Mouse (Mus musculus) cerebellum, adult 2 months (tissue): ENCODE data around the gene Igf2bp1.

Experiments
- CTCF ChIP-seq: fragments of 200-500 bp; IDR thresholded peaks from 2 replicates; pipeline ENCODE4 v1.5.1; 2011; ENCODE audit warnings: low read depth, mild to moderate bottlenecking, control low read depth, low read length, moderate library complexity, borderline replicate concordance; ENCODE audit not compliant: insufficient read depth
- POLR2A ChIP-seq: fragments of 200-500 bp; IDR thresholded peaks from 2 replicates; pipeline ENCODE4 v1.6.1; 2011; ENCODE audit warnings: low read length, control low read depth, borderline replicate concordance; ENCODE audit not compliant: insufficient read depth

GRCm38 (mm10) chr11:96046028-96046427 is 40.3 kb upstream of the Igf2bp1 start:
- TF ChIP-seq POLR2A (no peak), CTCF (no peak)
